Mouse (Mus musculus): ENCODE measurements around the gene Dnm1.

GRCm38 (mm10) chr2:32316887-32317656 lies 36.1 kb downstream of the Dnm1 start:
- TF ChIP-seq CTCF (IDR thresholded peaks at IDR 0.05) (no peak), POLR2A (IDR thresholded peaks at IDR 0.05; ENCODE audit: insufficient read depth, low read depth, low read length) (no peak)
